Mouse (Mus musculus) E14TG2a.4 (cell line): Measurements from ENCODE around the gene Pwp1.

Experiments used
- CTCF ChIP-seq: conservative IDR thresholded peaks from 2 replicates; pipeline ENCODE4 v1.5.1; 2014; ENCODE audit warnings: low read length
- NANOG ChIP-seq: IDR thresholded peaks from 2 replicates; pipeline ENCODE4 v1.6.1; 2014; ENCODE audit warnings: borderline replicate concordance, low read length, mixed read lengths

- TF ChIP-seq CTCF (no peak), NANOG (no peak)
These were observed 107.1 kb downstream of the Pwp1 start for GRCm38 (mm10) chr10:85936280-85936965.
